Mouse (Mus musculus) Patski (cell line): ENCODE results near the gene Nsf. TPM values are rescaled to one million over a fixed set of nuclear protein-coding genes. Genes with fewer than 3 reads are reported as not detected.

Source experiments
- ATAC-seq: fragments of 100-300 bp; one replicate; pipeline ENCODE4 v1.8.0; 2021
- CTCF ChIA-PET: fragments of 350-600 bp; sonication (Branson Sonifier 250); formaldehyde crosslinking; loops from one replicate; lab custom pipeline; 2022; ENCODE audit warnings: inconsistent platforms; lab: Charles Lee
- POLR2A ChIA-PET: fragments of 350-600 bp; sonication (Branson Sonifier 250); formaldehyde crosslinking; loops from one replicate; lab custom pipeline; 2022; ENCODE audit warnings: antibody characterized with exemption, inconsistent platforms; lab: Charles Lee
- DNase-seq: peaks from one replicate; pipeline ENCODE4 v3.0.0-alpha.2; 2011; ENCODE audit warnings: low read depth, low spot score
- H3K27me3 ChIP-seq: fragments of 371-371 bp; one replicate; pipeline ENCODE4 v1.5.1; 2021
- CTCF ChIP-seq: fragments of 100-300 bp; IDR thresholded peaks from one replicate; pipeline ENCODE4 v1.5.1; 2021
- in situ Hi-C: fragments of 300-500 bp; cut with MboI; formaldehyde crosslinking; loops from 3 replicates; pipeline ENCODE4 v1.11.1; 2018; ENCODE audit warnings: low pct_unique_long_range_greater_than_20kb, mixed read lengths
- polyA plus RNA-seq: library from polyadenylated mRNA; unstranded; gene quantifications from one replicate; pipeline ENCODE4 v1.2.3, GENCODE M21; 2021

Nsf gene
- polyA plus RNA-seq, 1 experiment from 2014 or later, result 26.3 TPM

GRCm38 (mm10) chr11:103984067-103984466 is 30.2 kb upstream of the Nsf start:
- H3K27me3 ChIP-seq, result no peaks in the 10 kb centered on the region
- TF ChIP-seq CTCF, result no peak
- ATAC-seq (no peak), DNase-seq (no peak)
- ChIA-PET POLR2A (interaction anchor here (0.5 kb wide), 1 partner anchor 118 kb away, joined by 6 read pairs; no protein-coding TSS in a partner anchor), CTCF (no interaction called here)
- in situ Hi-C loops, result loop anchor here (25.0 kb wide), 1 partner anchor 478 kb away; the partner anchor contains the start of gene Kansl1

- ChIA-PET CTCF (no interaction called here), POLR2A (no interaction called here)
- DNase-seq (no peak), ATAC-seq (no peak)
- no peak for TF ChIP-seq CTCF
- H3K27me3 ChIP-seq, result no peaks in the 10 kb centered on the region
- in situ Hi-C loops, result loop anchor here (25.0 kb wide), 1 partner anchor 480 kb away; the partner anchor contains the start of gene Kansl1
Measured at GRCm38 (mm10) chr11:103981826-103982225, 28.0 kb upstream of the Nsf start.

GRCm38 (mm10) chr11:103979381-103979780 is 25.5 kb upstream of the Nsf start:
- ChIA-PET CTCF (no interaction called here), POLR2A (no interaction called here)
- in situ Hi-C loops, result loop anchor here (25.0 kb wide), 1 partner anchor 483 kb away; the partner anchor contains the start of gene Kansl1
- DNase-seq, result no peak
- no peak for ATAC-seq
- TF ChIP-seq CTCF, result no peak
- no peaks in the 10 kb centered on the region for H3K27me3 ChIP-seq

- in situ Hi-C loops, result no loop called here
- CTCF ChIA-PET, result interaction anchor here (1.3 kb wide), 1 partner anchor 17 kb away, joined by 5 read pairs; no protein-coding TSS in a partner anchor
- no peak for TF ChIP-seq CTCF
- POLR2A ChIA-PET, result no interaction called here
- no peaks in the 10 kb centered on the region for H3K27me3 ChIP-seq
- DNase-seq (no peak), ATAC-seq (no peak)
Measured at GRCm38 (mm10) chr11:103970876-103971275, 17.0 kb upstream of the Nsf start.

- DNase-seq (no peak), ATAC-seq (no peak)
- H3K27me3 ChIP-seq, result no peaks in the 10 kb centered on the region
- CTCF ChIA-PET, result no interaction called here
- no peak for TF ChIP-seq CTCF
- in situ Hi-C loops, result no loop called here
- POLR2A ChIA-PET, result no interaction called here
Measured at GRCm38 (mm10) chr11:103969278-103969677, 15.4 kb upstream of the Nsf start.

GRCm38 (mm10) chr11:103967106-103967735 is 13.4 kb upstream of the Nsf start:
- no peaks in the 10 kb centered on the region for H3K27me3 ChIP-seq
- ATAC-seq (no peak), DNase-seq (no peak)
- POLR2A ChIA-PET, result no interaction called here
- in situ Hi-C loops, result no loop called here
- CTCF ChIA-PET, result no interaction called here
- no peak for TF ChIP-seq CTCF

GRCm38 (mm10) chr11:103956866-103957265 is 3.0 kb upstream of the Nsf start:
- in situ Hi-C loops, result no loop called here
- ATAC-seq (no peak), DNase-seq (no peak)
- TF ChIP-seq CTCF, result no peak
- no peaks in the 10 kb centered on the region for H3K27me3 ChIP-seq
- POLR2A ChIA-PET, result no interaction called here
- CTCF ChIA-PET, result interaction anchor here (0.6 to 1.1 kb wide), 2 partner anchors 9 to 250 kb away, joined by 3 to 4 read pairs; partner anchors contain the start of gene Arf2

- peak; percentile 41 for ATAC-seq
- no peak for TF ChIP-seq CTCF
- ChIA-PET POLR2A (no interaction called here), CTCF (interaction anchor here (0.8 kb wide), 1 partner anchor 27 kb away, joined by 3 read pairs; no protein-coding TSS in a partner anchor)
- no peak for DNase-seq
- in situ Hi-C loops, result no loop called here
- H3K27me3 ChIP-seq, result no peaks in the 10 kb centered on the region
Measured at GRCm38 (mm10) chr11:103953032-103953895, 592 bp downstream of the Nsf start.

- POLR2A ChIA-PET, result no interaction called here
- no peak for DNase-seq
- in situ Hi-C loops, result no loop called here
- CTCF ChIA-PET, result no interaction called here
- ATAC-seq, result no peak
- TF ChIP-seq CTCF, result no peak
- H3K27me3 ChIP-seq, result no peaks in the 10 kb centered on the region
Measured at GRCm38 (mm10) chr11:103952635-103953031, 1.2 kb downstream of the Nsf start.

- no peak for TF ChIP-seq CTCF
- DNase-seq (no peak), ATAC-seq (no peak)
- in situ Hi-C loops, result no loop called here
- H3K27me3 ChIP-seq, result no peaks in the 10 kb centered on the region
- CTCF ChIA-PET, result no interaction called here
- POLR2A ChIA-PET, result no interaction called here
Measured at GRCm38 (mm10) chr11:103951106-103951505, 2.8 kb downstream of the Nsf start.
